Mouse (Mus musculus) limb, embryonic 14.5 days (tissue): ENCODE measurements around the gene Igsf21. TPM values are rescaled to one million over a fixed set of nuclear protein-coding genes. Genes with fewer than 3 reads are reported as not detected.

Source experiments
- ATAC-seq: fragments of 200-750 bp; cut with Nextera tagmentation; 2 replicates; pipeline ENCODE4 v1.8.0; 2017; ENCODE audit warnings: low read depth, moderate number of reproducible peaks, moderate TSS enrichment; ENCODE audit not compliant: low FRiP score
- DNase-seq: peaks from one replicate; pipeline ENCODE4 v3.0.0-alpha.2; 2015; ENCODE audit warnings: low spot score
- H3K27ac ChIP-seq: fragments of 300-500 bp; sonication (generic); replicated peaks from 2 replicates; pipeline ENCODE4 v1.5.1; 2014; ENCODE audit warnings: low read depth, mild to moderate bottlenecking, low read length, moderate library complexity, mixed read lengths
- H3K27me3 ChIP-seq: fragments of 300-500 bp; sonication (generic); 2 replicates; pipeline ENCODE4 v1.6.1; 2014; ENCODE audit warnings: low read length, mixed read lengths; ENCODE audit not compliant: control insufficient read depth, insufficient read depth
- H3K36me3 ChIP-seq: fragments of 300-500 bp; sonication (generic); 2 replicates; pipeline ENCODE4 v1.6.1; 2014; ENCODE audit warnings: mild to moderate bottlenecking, low read length, moderate library complexity, mixed read lengths; ENCODE audit not compliant: control insufficient read depth, insufficient read depth
- H3K4me1 ChIP-seq: fragments of 300-500 bp; sonication (generic); 2 replicates; pipeline ENCODE4 v1.6.1; 2014; ENCODE audit warnings: antibody characterized with exemption, low read length, mixed read lengths; ENCODE audit not compliant: control insufficient read depth, insufficient read depth
- H3K4me2 ChIP-seq: fragments of 300-500 bp; sonication (generic); replicated peaks from 2 replicates; pipeline ENCODE4 v1.6.1; 2014; ENCODE audit warnings: low read depth, mild to moderate bottlenecking, low read length, moderate library complexity; ENCODE audit not compliant: severe bottlenecking
- H3K4me3 ChIP-seq: fragments of 300-500 bp; sonication (generic); replicated peaks from 2 replicates; pipeline ENCODE4 v1.5.1; 2014; ENCODE audit warnings: low read length
- H3K9ac ChIP-seq: fragments of 300-500 bp; sonication (generic); 2 replicates; pipeline ENCODE4 v1.6.1; 2014; ENCODE audit warnings: mild to moderate bottlenecking, low read depth, low read length, moderate library complexity; ENCODE audit not compliant: severe bottlenecking
- H3K9me3 ChIP-seq: fragments of 300-500 bp; sonication (generic); 2 replicates; pipeline ENCODE4 v1.6.1; 2016; ENCODE audit warnings: low read length; ENCODE audit not compliant: control insufficient read depth
- POLR2A ChIP-seq: fragments of 200-500 bp; IDR thresholded peaks from 2 replicates; pipeline ENCODE4 v1.8.0; 2012; ENCODE audit warnings: inconsistent platforms, mild to moderate bottlenecking, moderate library complexity, borderline replicate concordance; ENCODE audit not compliant: insufficient read depth, insufficient read length; ENCODE audit errors: extremely low read depth
- whole genome bisulfite sequencing: fragments of 180-500 bp; shearing (Covaris S2); extraction: QIAGEN DNeasy Blood & Tissue Kit; methylation state at CpG from one replicate; pipeline ENCODE4 v1.1.7; 2014; 5-methylcytosine and 5-hydroxymethylcytosine counted together
- polyA plus RNA-seq, 2 experiments: library from polyadenylated mRNA; depleted of rRNA in 1 of 2; stranded (reverse) in 1 of 2; unstranded in 1 of 2; fragments of >200 nt; fragmentation: Nextera tagmentation in 1 of 2; extraction: Ambion mirVana in 1 of 2; gene quantifications; 2 replicates each; pipeline versions ENCODE4 v1.2.1 to v1.2.3; 2012 to 2014

The Igsf21 gene
- polyA plus RNA-seq, 2 experiments, result 0.45 to 0.55 TPM

DNA sequence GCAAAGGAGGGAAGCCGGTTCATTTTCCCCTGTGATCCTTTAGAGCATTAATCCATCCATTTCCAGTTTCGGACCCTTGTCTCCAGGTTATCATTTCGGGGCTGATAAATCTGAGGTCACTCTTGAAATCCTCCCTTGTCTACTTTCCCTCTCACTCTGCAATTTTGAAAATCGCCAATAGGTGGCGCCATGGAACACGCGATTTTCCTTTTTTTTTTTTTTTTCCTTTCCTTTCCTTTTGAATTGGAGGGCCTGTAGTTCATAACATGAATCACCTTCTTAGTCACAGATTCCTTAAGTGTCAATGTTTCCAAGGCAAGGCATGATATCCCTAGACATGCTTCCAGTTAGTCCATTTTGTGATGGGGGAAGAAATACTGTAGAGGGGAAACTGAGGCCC is 5.8 kb upstream of the Igsf21 start:
- no peak for DNase-seq
- ATAC-seq, result no peak

DNA sequence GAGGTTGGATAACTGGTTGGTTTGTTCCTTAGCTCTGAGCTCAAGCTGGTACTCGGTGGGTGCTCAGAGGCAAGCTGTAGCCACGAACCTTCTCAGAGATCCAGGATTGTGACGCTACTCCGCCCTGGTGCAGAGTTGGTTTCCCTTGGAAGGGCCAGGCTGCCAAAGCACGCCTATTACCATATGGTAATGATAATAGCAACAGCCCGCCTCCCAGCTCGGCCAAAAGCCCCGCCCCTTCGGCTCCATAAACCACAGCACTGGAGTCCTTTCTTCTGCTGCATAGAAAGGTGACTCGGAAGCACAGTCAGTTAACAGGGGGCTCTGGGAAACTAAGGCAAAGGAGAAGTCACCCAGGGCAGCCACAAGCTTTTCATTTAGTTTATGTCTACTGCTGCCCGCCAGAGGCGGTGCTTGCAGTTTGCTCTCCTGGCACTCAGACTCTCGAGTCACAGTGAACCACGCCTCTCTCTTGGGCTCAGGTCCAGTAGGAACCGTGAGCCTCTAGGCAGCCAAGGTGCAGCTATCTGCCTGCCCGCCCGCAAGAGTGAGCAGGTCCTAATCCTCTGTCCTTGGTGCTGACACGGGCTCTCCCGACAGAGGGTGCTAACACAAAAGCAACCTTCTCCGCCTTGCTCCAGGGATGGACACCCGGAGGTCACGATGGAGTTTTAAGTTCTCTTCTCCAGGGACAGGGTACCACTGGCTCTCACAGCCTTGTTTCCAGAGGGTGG is 2.6 kb upstream of the Igsf21 start:
- DNase-seq, result peak; percentile 43
- Histone ChIP-seq H3K4me3 (no peak overlapping the region), H3K9ac (no peak overlapping the region), H3K36me3 (no peaks in the 10 kb centered on the region), H3K27me3 (peaks cover 63% of the 10 kb centered on the region), H3K4me2 (no peak overlapping the region), H3K27ac (no peak overlapping the region), H3K9me3 (no peaks in the 10 kb centered on the region), H3K4me1 (no peaks in the 10 kb centered on the region)
- no peak for TF ChIP-seq POLR2A
- 7% methylated on average over 22 of the region's 22 CpGs for WGBS
- no peak for ATAC-seq

More for the DNA sequence above, 5.8 kb upstream of the Igsf21 start:
- H3K4me3 ChIP-seq, result no peak overlapping the region
- H3K4me2 ChIP-seq, result no peak overlapping the region
- no peak overlapping the region for H3K9ac ChIP-seq
- no peak overlapping the region for H3K27ac ChIP-seq
- H3K36me3 ChIP-seq, result no peaks in the 10 kb centered on the region
- no peak for TF ChIP-seq POLR2A
- H3K27me3 ChIP-seq, result peaks cover 31% of the 10 kb centered on the region
- H3K4me1 ChIP-seq, result no peaks in the 10 kb centered on the region
- no peaks in the 10 kb centered on the region for H3K9me3 ChIP-seq
- WGBS, result 14% methylated on average over 7 of the region's 7 CpGs

GRCm38 (mm10) chr4:140248396-140248795 is 1.8 kb upstream of the Igsf21 start:
- Histone ChIP-seq H3K27ac (no peak overlapping the region), H3K36me3 (no peaks in the 10 kb centered on the region), H3K4me1 (no peaks in the 10 kb centered on the region), H3K9me3 (no peaks in the 10 kb centered on the region), H3K9ac (no peak overlapping the region), H3K4me3 (no peak overlapping the region), H3K27me3 (peaks cover 71% of the 10 kb centered on the region), H3K4me2 (no peak overlapping the region)
- WGBS, result 4% methylated on average over 7 of the region's 8 CpGs
- ATAC-seq (no peak), DNase-seq (no peak)
- no peak for TF ChIP-seq POLR2A

GRCm38 (mm10) chr4:140247006-140248003 is 721 bp upstream of the Igsf21 start:
- peak overlapping the region; percentile 26 for H3K4me3 ChIP-seq
- DNase-seq, result no peak
- H3K4me1 ChIP-seq, result no peaks in the 10 kb centered on the region
- H3K9ac ChIP-seq, result no peak overlapping the region
- no peaks in the 10 kb centered on the region for H3K36me3 ChIP-seq
- TF ChIP-seq POLR2A, result no peak
- H3K9me3 ChIP-seq, result no peaks in the 10 kb centered on the region
- H3K27ac ChIP-seq, result no peak overlapping the region
- peaks cover 82% of the 10 kb centered on the region for H3K27me3 ChIP-seq
- 8% methylated on average over 28 of the region's 28 CpGs for WGBS
- no peak for ATAC-seq
- H3K4me2 ChIP-seq, result peak overlapping the region; percentile 44; the same call in 1 of the 2 replicates

GRCm38 (mm10) chr4:140245286-140246179 is 1.1 kb downstream of the Igsf21 start:
- Histone ChIP-seq H3K4me1 (no peaks in the 10 kb centered on the region), H3K9me3 (no peaks in the 10 kb centered on the region), H3K9ac (no peak overlapping the region), H3K4me2 (peak overlapping the region; percentile 44; the same call in 1 of the 2 replicates), H3K36me3 (no peaks in the 10 kb centered on the region), H3K27ac (no peak overlapping the region), H3K27me3 (peaks cover 85% of the 10 kb centered on the region), H3K4me3 (no peak overlapping the region)
- DNase-seq, result no peak
- ATAC-seq, result no peak
- no peak for TF ChIP-seq POLR2A
- 3% methylated on average over 23 of the region's 23 CpGs for WGBS
